21 mouse cellular contexts compared by ENCODE assay signal in the genomic region with DNA sequence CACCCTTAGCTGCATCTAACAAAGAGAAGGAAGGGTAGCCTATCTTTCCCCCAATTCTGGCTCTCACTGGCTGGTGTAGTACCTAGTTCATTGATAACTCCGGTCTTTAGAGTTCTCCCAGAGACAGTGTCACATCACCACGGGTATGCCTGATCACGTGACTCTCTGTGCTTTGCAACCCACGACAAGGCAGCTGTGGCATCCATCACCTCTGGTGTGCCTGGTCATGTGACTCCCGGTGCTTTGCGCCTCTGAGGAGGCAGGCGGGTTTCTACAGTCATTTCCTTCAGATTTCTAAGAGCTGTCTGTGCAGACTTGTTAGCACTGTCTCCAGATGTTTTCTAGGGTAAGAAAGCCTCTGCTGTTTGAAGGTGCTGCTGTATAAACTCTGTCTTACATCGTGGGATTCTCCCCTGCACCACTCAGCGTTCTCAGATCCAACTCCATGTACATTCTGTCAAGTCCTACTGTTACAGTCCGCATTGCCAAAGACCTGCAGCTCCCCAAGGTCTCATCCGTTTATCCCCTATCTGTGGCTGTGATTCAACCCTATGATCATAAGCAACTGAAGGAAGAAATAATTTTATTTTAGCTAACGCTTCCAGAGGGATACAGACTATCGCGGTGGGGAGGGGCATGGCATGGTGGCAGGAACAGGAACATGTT.
A peak's percentile ranks its signal among the peaks of the same experiment; 100 is the strongest.
DNase-seq lines count a peak whose midpoint lies in the region; ATAC-seq and TF ChIP-seq lines count a peak whose summit lies in the region.
"Had no signal": no experiment of that assay in that cellular context is flagged by ENCODE, and none has a peak within 500 bp of the region (broad histone marks: within the 10 kb centered on the region; RNA-seq: fewer than 3 reads in every experiment).

No protein-coding gene starts in this region.

- ATAC-seq in forebrain, embryonic 12.5 days (ENCODE audit: low FRiP score) = no peak
- ATAC-seq: forebrain, embryonic 15.5 days; intestine, postnatal 0 days had no signal

- H3K27ac ChIP-seq in forebrain, embryonic 12.5 days = no peak overlapping the region
- H3K27ac ChIP-seq: embryonic facial prominence, embryonic 12.5 days; embryonic facial prominence, embryonic 15.5 days; forebrain, embryonic 15.5 days; hindbrain, embryonic 12.5 days; hindbrain, embryonic 15.5 days had no signal

- H3K4me1 ChIP-seq in forebrain, embryonic 12.5 days = peaks cover 15% of the 10 kb centered on the region

- peak; percentile 17 for DNase-seq in adrenal gland, adult 2 months
- no peak for DNase-seq in adrenal gland, postnatal 25 days
- DNase-seq in testis, postnatal 10 days (ENCODE audit: low spot score) = peak; percentile 22
- no peak for DNase-seq in testis, postnatal 14 days (ENCODE audit: low spot score)
- DNase-seq in R1 (ENCODE audit: low read depth, low spot score) = peak; percentile 81
- peak; percentile 19 for DNase-seq in brain, embryonic 14.5 days (ENCODE audit: low read depth)
- DNase-seq in ovary, adult 18-20 months (ENCODE audit: low spot score) = no peak
- DNase-seq: cerebellum, adult 2 months; cerebellum, adult 9-11 months; cerebellum, postnatal 25 days; gastrocnemius, postnatal 10 days; gastrocnemius, postnatal 36 days; heart, adult 11 months had no signal

- no peaks in the 10 kb centered on the region for H3K36me3 ChIP-seq in forebrain, embryonic 12.5 days (replicated peaks)
- H3K36me3 ChIP-seq: embryonic facial prominence, embryonic 12.5 days; embryonic facial prominence, embryonic 15.5 days; forebrain, embryonic 15.5 days; hindbrain, embryonic 12.5 days; hindbrain, embryonic 15.5 days had no signal

- H3K4me3 ChIP-seq in forebrain, embryonic 12.5 days (replicated peaks) = no peak overlapping the region
- H3K4me3 ChIP-seq: embryonic facial prominence, embryonic 12.5 days; embryonic facial prominence, embryonic 15.5 days; forebrain, embryonic 15.5 days; hindbrain, embryonic 12.5 days; hindbrain, embryonic 15.5 days had no signal

- no peaks in the 10 kb centered on the region for H3K27me3 ChIP-seq in forebrain, embryonic 12.5 days
- H3K27me3 ChIP-seq: embryonic facial prominence, embryonic 12.5 days; embryonic facial prominence, embryonic 15.5 days; forebrain, embryonic 15.5 days; hindbrain, embryonic 12.5 days; hindbrain, embryonic 15.5 days had no signal

- 82% methylated on average over 14 of the region's 14 CpGs for WGBS in forebrain, embryonic 12.5 days

- H3K9me3 ChIP-seq in forebrain, embryonic 12.5 days = no peaks in the 10 kb centered on the region
- H3K9me3 ChIP-seq: embryonic facial prominence, embryonic 12.5 days; embryonic facial prominence, embryonic 15.5 days; forebrain, embryonic 15.5 days; hindbrain, embryonic 12.5 days; hindbrain, embryonic 15.5 days had no signal

- no peak for TF ChIP-seq POLR2A in brain, embryonic 14.5 days (IDR thresholded peaks at IDR 0.05; ENCODE audit: borderline replicate concordance, extremely low read depth, insufficient read depth, insufficient read length, poor library complexity, severe bottlenecking)

- no peak for TF ChIP-seq CTCF in brain, embryonic 14.5 days (IDR thresholded peaks at IDR 0.05; ENCODE audit: borderline replicate concordance, extremely low read depth, insufficient read depth, insufficient read length)

- no peak overlapping the region for H3K4me2 ChIP-seq in forebrain, embryonic 12.5 days
- H3K4me2 ChIP-seq: embryonic facial prominence, embryonic 12.5 days; embryonic facial prominence, embryonic 15.5 days; forebrain, embryonic 15.5 days; heart, embryonic 11.5 days; hindbrain, embryonic 12.5 days; hindbrain, embryonic 15.5 days had no signal

- H3K9ac ChIP-seq in forebrain, embryonic 12.5 days = no peak overlapping the region
- H3K9ac ChIP-seq: embryonic facial prominence, embryonic 12.5 days; embryonic facial prominence, embryonic 15.5 days; forebrain, embryonic 15.5 days; hindbrain, embryonic 12.5 days; hindbrain, embryonic 15.5 days had no signal

Comparison
In these comparisons a context has a peak if more than half of its experiments do, and no peak if none do; other contexts are left out.
1. DNase-seq: peak in adrenal gland, adult 2 months (single experiment), testis, postnatal 10 days (single experiment), R1 (single experiment) and brain, embryonic 14.5 days (single experiment); none in adrenal gland, postnatal 25 days (single experiment), testis, postnatal 14 days (single experiment) and ovary, adult 18-20 months (single experiment).